Mouse (Mus musculus) layer of hippocampus, adult 18-20 months (tissue): ENCODE results near the gene Rxrg. TPM values are rescaled to one million over a fixed set of nuclear protein-coding genes. Genes with fewer than 3 reads are reported as not detected.

ENCODE experiments used
- DNase-seq, 2 experiments: peaks; one replicate each; pipeline ENCODE4 v3.0.0; 2022; ENCODE audit warnings: low spot score in 2 of 2
- total RNA-seq, 2 experiments: library from RNA; stranded (reverse); gene quantifications; 2 replicates each; pipeline ENCODE4 v1.2.3; 2021

Gene Rxrg
- total RNA-seq, 2 experiments from 2014 or later, result 6.4 to 8.2 TPM

DNA sequence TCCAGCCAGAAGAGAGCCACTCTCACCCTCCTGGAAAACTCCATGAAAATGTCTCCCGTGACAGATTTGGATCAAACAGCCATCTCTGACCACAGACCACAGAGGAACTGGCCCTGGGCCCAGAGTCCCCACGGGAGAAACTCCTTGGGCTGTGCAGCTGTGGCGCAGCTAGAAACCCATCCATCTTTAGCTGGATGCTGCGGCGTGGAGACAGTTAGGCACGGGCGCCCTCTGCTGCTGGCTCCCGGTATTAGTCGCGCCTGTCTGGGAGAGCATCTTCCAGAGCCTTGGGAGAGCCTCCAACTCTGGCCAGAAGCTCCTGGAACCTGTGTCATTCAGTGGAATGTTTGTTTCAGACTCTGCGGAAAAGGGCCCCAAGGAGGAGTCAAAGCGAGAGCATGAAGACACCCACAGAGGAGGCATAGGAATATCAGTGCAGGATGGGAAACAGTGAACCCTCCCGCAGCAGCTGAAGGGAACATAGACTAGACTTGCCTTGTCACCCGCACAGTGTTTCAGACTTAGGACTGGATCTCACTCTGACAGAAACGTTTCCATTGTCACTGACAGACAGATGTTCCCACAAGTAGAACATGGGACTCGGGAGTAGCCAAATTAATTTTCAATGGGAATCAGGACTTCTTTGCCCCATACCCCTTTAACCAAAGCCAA lies 46.8 kb downstream of the Rxrg start:
- peak; percentile 76 to 89 for DNase-seq

- no peak for DNase-seq
These were observed 50.5 kb downstream of the Rxrg start for GRCm38 (mm10) chr1:167648670-167649069.

GRCm38 (mm10) chr1:167649122-167649633 lies 51.0 kb downstream of the Rxrg start:
- DNase-seq, result no peak

DNA sequence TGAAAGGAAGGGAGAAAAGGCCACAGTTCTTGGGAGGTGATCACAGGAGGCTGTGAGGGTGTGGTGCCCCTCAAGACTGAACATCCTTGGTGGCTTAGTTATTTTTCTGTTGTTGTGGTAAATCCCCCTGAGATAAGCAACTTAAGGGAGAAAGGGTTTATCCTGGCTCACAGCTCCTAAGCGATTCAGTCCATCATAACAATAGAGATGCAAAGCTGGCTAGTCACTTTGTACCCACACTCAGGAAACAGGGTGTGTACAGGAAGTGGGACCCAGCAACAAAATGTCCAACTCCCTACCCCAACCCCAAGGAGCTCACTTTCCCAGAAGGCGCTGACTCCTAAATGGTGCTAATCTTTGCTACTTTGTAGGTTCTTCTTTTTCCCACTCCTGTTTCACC lies 54.2 kb downstream of the Rxrg start:
- no peak for DNase-seq

GRCm38 (mm10) chr1:167659065-167659464 lies 60.9 kb downstream of the Rxrg start:
- no peak for DNase-seq

DNA sequence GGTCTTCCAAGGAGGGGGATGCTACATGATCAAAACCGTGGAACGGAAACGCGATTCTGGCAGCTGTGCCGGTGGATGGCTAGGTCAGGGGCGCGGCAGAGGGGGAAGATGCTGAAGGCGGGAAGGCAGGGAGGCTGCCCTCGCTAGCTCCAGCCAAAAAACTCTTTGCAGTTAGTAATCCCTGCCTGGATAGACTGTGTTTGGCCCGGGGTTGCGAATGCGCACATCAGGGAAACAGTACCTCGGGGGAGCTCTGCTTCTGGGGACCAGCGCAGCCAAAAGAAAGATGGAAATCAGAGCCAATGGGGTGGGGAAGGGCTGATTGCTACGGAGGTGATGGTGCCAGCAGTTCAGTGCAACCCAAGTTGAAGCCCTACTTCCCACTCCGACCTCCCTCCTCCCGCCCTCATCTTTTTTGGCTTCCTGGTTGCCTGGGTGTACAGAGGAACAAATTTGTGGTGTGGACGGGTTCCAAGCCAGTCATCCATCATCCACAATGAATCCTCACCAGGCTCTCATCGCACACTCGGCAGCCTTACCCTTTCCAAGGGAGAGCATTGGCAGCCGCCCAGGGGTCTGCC lies 62.4 kb downstream of the Rxrg start:
- DNase-seq, result peak; percentile 26 to 62

- no peak for DNase-seq
These were observed 62.9 kb downstream of the Rxrg start for GRCm38 (mm10) chr1:167661123-167661522.

DNA sequence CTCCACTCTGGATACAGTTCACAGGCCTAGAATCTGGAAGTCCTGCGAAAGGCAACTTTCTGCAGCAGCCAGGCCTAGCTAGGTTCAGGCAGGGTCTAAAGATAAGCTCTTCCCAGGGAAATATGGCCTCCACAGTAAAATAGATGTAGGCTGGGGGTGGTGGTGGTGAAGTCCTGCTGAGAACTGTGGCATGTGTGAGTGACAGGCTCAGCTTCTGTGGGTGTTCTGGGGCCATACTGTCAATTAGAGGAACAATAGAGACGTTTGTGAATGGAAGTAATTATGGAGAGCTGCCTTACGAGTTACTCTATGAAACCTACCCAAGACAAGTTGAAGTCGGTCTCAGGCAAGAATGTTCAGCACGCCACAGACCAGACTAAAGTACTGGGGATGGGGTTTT lies 65.0 kb downstream of the Rxrg start:
- DNase-seq, result no peak

GRCm38 (mm10) chr1:167669796-167670195 lies 71.6 kb downstream of the Rxrg start:
- DNase-seq, result peak; percentile 16 to 66

DNA sequence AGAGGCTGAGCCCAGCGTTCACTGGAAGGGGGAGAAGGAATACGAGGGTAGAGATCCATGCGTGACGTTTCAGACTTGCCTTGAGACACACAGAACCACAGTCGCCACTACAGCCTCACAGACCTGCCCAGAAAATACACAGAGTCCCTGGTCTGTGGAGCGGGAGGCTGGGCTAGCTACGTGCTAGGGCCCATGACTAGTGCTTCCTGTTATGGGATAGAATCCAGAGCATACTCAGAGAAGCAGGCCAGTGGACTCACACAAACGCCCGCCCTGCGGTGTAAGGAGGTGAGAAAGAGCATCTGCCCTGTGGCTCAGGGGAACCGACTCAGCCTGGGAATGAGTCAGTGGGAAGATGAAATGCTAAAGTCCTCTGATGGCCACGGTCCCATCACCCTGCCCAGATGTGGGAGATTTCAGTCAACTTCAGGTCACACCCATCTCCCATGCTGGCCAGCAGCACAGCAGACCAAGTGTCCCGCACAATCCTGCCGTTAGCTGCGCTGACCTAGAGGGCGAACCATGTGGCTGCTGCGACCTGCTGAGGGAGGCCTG lies 74.3 kb downstream of the Rxrg start:
- no peak for DNase-seq

- no peak for DNase-seq
These were observed 80.9 kb downstream of the Rxrg start for GRCm38 (mm10) chr1:167679061-167679460.

GRCm38 (mm10) chr1:167688001-167688346 lies 89.8 kb downstream of the Rxrg start:
- no peak for DNase-seq

- no peak for DNase-seq
These were observed 90.4 kb downstream of the Rxrg start for GRCm38 (mm10) chr1:167688347-167689231.

DNA sequence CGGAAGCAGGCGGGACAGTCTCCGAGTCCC lies 90.9 kb downstream of the Rxrg start, which contains the start of gene Lmx1a:
Lmx1a (plus strand) TSS at position 6 of the 30 bp plus-strand sequence.
- DNase-seq, result no peak

Other genes starting within 250 kb of the Rxrg start
- 10 to 100 TPM; 28.2 to 29.2 TPM for gene Aldh9a1, start 248.4 kb upstream of the Rxrg start, total RNA-seq
- gene Mgst3, start 204.5 kb upstream of the Rxrg start, total RNA-seq, result 10 to 100 TPM; 75.3 to 76.5 TPM
- gene Lrrc52, start 131.6 kb upstream of the Rxrg start, total RNA-seq, result not detected
- gene Lmx1a, start 90.9 kb downstream of the Rxrg start, total RNA-seq, result under 1 TPM in 1 of 2 experiments, not detected in 1; 0.10 TPM